Mouse (Mus musculus) hindbrain, embryonic 15.5 days (tissue): ENCODE measurements at regions not wholly inside any gene's neighbourhood (a gene's known extent, or its start where the extent isn't known, plus 50 kb on each side); places are given as distances from the start of the nearest gene placed in this dataset.

Experiments used
- ATAC-seq: fragments of 200-750 bp; cut with Nextera tagmentation; 2 replicates; pipeline ENCODE4 v1.8.0; 2017; ENCODE audit warnings: low read depth, moderate number of reproducible peaks, moderate TSS enrichment; ENCODE audit not compliant: low FRiP score
- H3K27ac ChIP-seq: fragments of 300-500 bp; sonication (generic); replicated peaks from 2 replicates; pipeline ENCODE4 v1.5.1; 2015; ENCODE audit warnings: mild to moderate bottlenecking, inconsistent platforms
- H3K27me3 ChIP-seq: fragments of 300-500 bp; sonication (generic); 2 replicates; pipeline ENCODE4 v1.6.1; 2015; ENCODE audit warnings: control low read depth, inconsistent platforms
- H3K36me3 ChIP-seq: fragments of 300-500 bp; sonication (generic); 2 replicates; pipeline ENCODE4 v1.6.1; 2015; ENCODE audit warnings: control low read depth, inconsistent platforms
- H3K4me1 ChIP-seq: fragments of 300-500 bp; sonication (generic); replicated peaks from 2 replicates; pipeline ENCODE4 v1.6.1; 2015; ENCODE audit warnings: control low read depth, inconsistent platforms
- H3K4me2 ChIP-seq: fragments of 300-500 bp; sonication (generic); 2 replicates; pipeline ENCODE4 v1.6.1; 2015; ENCODE audit warnings: moderate library complexity, mild to moderate bottlenecking, inconsistent platforms
- H3K4me3 ChIP-seq: fragments of 300-500 bp; sonication (generic); 2 replicates; pipeline ENCODE4 v1.5.1; 2015; ENCODE audit warnings: mild to moderate bottlenecking, inconsistent platforms
- H3K9ac ChIP-seq: fragments of 300-500 bp; sonication (generic); 2 replicates; pipeline ENCODE4 v1.6.1; 2015; ENCODE audit warnings: inconsistent platforms
- H3K9me3 ChIP-seq: fragments of 300-500 bp; sonication (generic); 2 replicates; pipeline ENCODE4 v1.6.1; 2016; ENCODE audit warnings: control low read depth, inconsistent platforms
- WGBS: fragments of 180-500 bp; shearing (Covaris S2); methylation state at CpG from one replicate; pipeline ENCODE4 v1.1.7; 2015; 5-methylcytosine and 5-hydroxymethylcytosine counted together

GRCm38 (mm10) chr13:113736468-113736867, 57.8 kb upstream of the Arl15 start:
- H3K4me3 ChIP-seq, result no peak overlapping the region
- WGBS, result 70% methylated on average over 13 of the region's 13 CpGs
- no peaks in the 10 kb centered on the region for H3K27me3 ChIP-seq
- no peak for ATAC-seq
- H3K4me2 ChIP-seq, result no peak overlapping the region
- H3K9me3 ChIP-seq, result no peaks in the 10 kb centered on the region
- H3K27ac ChIP-seq, result no peak overlapping the region
- no peaks in the 10 kb centered on the region for H3K36me3 ChIP-seq
- H3K4me1 ChIP-seq, result peaks cover 26% of the 10 kb centered on the region
- no peak overlapping the region for H3K9ac ChIP-seq

- no peak for ATAC-seq
- Histone ChIP-seq H3K36me3 (no peaks in the 10 kb centered on the region), H3K9me3 (no peaks in the 10 kb centered on the region), H3K9ac (no peak overlapping the region), H3K27me3 (no peaks in the 10 kb centered on the region), H3K27ac (0 out of 2 replicates have a peak overlapping the region, but pooled peaks have one; percentile 38), H3K4me2 (no peak overlapping the region), H3K4me1 (peaks cover 26% of the 10 kb centered on the region), H3K4me3 (no peak overlapping the region)
- WGBS, result 47% methylated on average over 18 of the region's 18 CpGs
These were observed 58.6 kb upstream of the Arl15 start for GRCm38 (mm10) chr13:113735611-113736285.

GRCm38 (mm10) chr13:113734134-113734794, 60.0 kb upstream of the Arl15 start:
- H3K4me1 ChIP-seq, result peaks cover 26% of the 10 kb centered on the region
- no peak overlapping the region for H3K4me3 ChIP-seq
- H3K4me2 ChIP-seq, result peak overlapping the region; percentile 27; the same call in 1 of the 2 replicates
- 14% methylated on average over 5 of the region's 5 CpGs for WGBS
- H3K36me3 ChIP-seq, result no peaks in the 10 kb centered on the region
- no peaks in the 10 kb centered on the region for H3K27me3 ChIP-seq
- peak; percentile 91 for ATAC-seq
- H3K27ac ChIP-seq, result peak overlapping the region; percentile 83
- no peaks in the 10 kb centered on the region for H3K9me3 ChIP-seq
- no peak overlapping the region for H3K9ac ChIP-seq

GRCm38 (mm10) chr13:113733734-113734133, 60.6 kb upstream of the Arl15 start:
- H3K27ac ChIP-seq, result peak overlapping the region; percentile 83
- no peak overlapping the region for H3K4me3 ChIP-seq
- no peaks in the 10 kb centered on the region for H3K36me3 ChIP-seq
- WGBS, result 51% methylated on average over 2 of the region's 2 CpGs
- peaks cover 26% of the 10 kb centered on the region for H3K4me1 ChIP-seq
- ATAC-seq, result 0 out of 2 replicates have a peak, but pooled peaks have one; percentile 3
- H3K9me3 ChIP-seq, result no peaks in the 10 kb centered on the region
- H3K27me3 ChIP-seq, result no peaks in the 10 kb centered on the region
- peak overlapping the region; percentile 27; the same call in 1 of the 2 replicates for H3K4me2 ChIP-seq
- H3K9ac ChIP-seq, result no peak overlapping the region

DNA sequence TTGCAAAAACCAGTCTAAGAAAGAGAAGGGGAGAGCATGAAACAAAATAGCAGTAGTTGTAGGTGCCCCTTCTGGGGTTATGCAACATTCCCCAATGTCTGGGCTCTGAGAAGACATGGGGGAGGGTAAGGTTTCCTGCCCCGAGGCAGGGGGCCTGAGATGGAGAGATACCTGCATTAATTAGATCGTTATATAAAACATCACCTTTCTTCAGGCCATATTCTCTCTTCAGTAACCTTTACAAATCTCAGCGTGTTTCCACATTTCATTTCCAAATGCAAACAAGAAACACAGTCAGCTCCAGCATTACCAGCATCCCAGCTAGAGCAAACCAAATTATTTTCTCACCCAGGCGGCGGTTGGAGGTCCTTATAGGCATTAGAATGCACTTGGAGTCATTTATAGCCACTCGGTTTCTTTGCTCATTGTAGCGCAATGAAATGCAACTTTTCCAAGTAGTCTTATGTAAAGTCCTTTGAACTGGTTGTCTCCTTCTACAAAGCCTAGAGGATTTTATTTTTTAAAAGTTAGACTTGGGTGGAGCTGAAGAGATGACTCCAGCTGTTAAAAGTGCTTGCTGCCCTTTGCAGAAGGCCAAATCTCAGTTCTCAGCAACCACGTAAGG, 63.4 kb upstream of the Arl15 start:
- whole genome bisulfite sequencing, result 30% methylated on average over 8 of the region's 8 CpGs
- Histone ChIP-seq H3K27ac (no peak overlapping the region), H3K4me2 (no peak overlapping the region)

DNA sequence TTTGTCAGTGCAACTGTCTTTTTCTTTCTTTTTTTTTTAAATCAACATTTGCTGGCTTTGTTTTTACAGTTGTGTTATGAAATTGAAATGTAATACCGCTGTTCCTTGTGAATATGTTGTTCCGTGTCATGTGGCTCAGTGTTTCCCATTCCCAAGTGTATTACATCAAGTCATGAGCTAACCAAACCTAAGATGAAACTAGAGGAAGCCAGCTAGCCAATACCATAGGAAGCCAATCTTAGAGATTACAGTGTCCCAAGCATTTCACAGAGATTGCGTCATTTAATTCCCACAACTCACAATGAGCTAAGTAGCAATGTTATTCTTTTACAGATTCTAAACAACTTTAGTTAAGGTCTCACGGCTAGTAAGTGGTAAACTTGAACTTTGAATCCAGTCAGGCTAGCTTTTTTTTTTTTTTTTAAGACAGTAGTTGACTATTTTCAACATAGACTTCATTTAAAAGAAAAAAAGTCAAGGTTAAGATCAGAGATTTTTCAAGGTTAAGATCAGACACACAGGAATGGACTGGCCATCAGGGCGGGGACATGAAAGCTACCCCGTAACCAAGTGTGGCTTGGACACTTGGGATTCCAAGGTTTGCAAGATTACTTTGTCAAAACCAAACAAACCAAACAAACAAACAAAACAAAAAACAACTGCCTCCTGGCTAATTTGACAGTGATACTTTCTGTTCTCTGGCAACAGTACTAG, 64.1 kb upstream of the Arl15 start:
- H3K9ac ChIP-seq, result no peak overlapping the region
- no peak overlapping the region for H3K27ac ChIP-seq
- H3K27me3 ChIP-seq, result no peaks in the 10 kb centered on the region
- no peaks in the 10 kb centered on the region for H3K9me3 ChIP-seq
- WGBS, result 90% methylated on average over 6 of the region's 6 CpGs
- H3K4me3 ChIP-seq, result no peak overlapping the region
- no peaks in the 10 kb centered on the region for H3K36me3 ChIP-seq
- peaks cover 25% of the 10 kb centered on the region for H3K4me1 ChIP-seq
- no peak for ATAC-seq
- no peak overlapping the region for H3K4me2 ChIP-seq

More for the DNA sequence above, 63.4 kb upstream of the Arl15 start:
- H3K4me1 ChIP-seq, result peaks cover 26% of the 10 kb centered on the region
- no peak for ATAC-seq
- no peaks in the 10 kb centered on the region for H3K27me3 ChIP-seq
- H3K9me3 ChIP-seq, result no peaks in the 10 kb centered on the region
- H3K36me3 ChIP-seq, result no peaks in the 10 kb centered on the region
- H3K4me3 ChIP-seq, result no peak overlapping the region
- no peak overlapping the region for H3K9ac ChIP-seq

DNA sequence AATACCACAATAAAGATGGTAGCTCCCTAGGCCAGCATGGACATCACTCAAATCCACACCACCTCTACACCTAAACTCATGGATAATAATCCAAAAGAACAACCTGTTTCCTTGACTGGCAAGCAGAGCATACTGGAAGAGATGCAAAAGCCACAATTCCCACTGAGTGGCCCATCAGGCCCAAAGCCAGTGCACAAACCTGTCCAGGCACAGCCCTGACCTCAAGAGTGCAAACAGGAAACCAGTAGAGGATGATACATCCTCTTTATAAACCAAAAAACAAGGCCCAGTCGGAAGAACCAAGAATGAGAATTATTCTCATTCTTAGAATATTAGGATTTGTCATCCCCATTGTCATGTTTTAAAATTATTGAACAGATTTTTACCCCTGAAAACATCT, 64.7 kb upstream of the Arl15 start:
- Histone ChIP-seq H3K9ac (no peak overlapping the region), H3K4me3 (no peak overlapping the region), H3K36me3 (no peaks in the 10 kb centered on the region), H3K27ac (no peak overlapping the region), H3K4me1 (peaks cover 21% of the 10 kb centered on the region), H3K4me2 (no peak overlapping the region), H3K9me3 (no peaks in the 10 kb centered on the region), H3K27me3 (no peaks in the 10 kb centered on the region)
- ATAC-seq, result no peak
- WGBS, result 92% methylated on average over 1 of the region's 1 CpGs

- Histone ChIP-seq H3K9me3 (no peaks in the 10 kb centered on the region), H3K4me1 (peaks cover 7% of the 10 kb centered on the region; the same call in 1 of the 2 replicates), H3K27me3 (no peaks in the 10 kb centered on the region), H3K27ac (no peak overlapping the region), H3K9ac (no peak overlapping the region), H3K36me3 (no peaks in the 10 kb centered on the region), H3K4me3 (no peak overlapping the region), H3K4me2 (no peak overlapping the region)
- WGBS, result 45% methylated on average over 5 of the region's 5 CpGs
- ATAC-seq, result no peak
These were observed 64.6 kb upstream of the Hspb3 start for GRCm38 (mm10) chr13:113728111-113728510.

- Histone ChIP-seq H3K9ac (no peak overlapping the region), H3K36me3 (no peaks in the 10 kb centered on the region), H3K4me1 (peaks cover 5% of the 10 kb centered on the region; the same call in 1 of the 2 replicates), H3K4me2 (no peak overlapping the region), H3K9me3 (no peaks in the 10 kb centered on the region), H3K27ac (peak overlapping the region; percentile 39; the same call in 1 of the 2 replicates), H3K4me3 (no peak overlapping the region), H3K27me3 (no peaks in the 10 kb centered on the region)
- ATAC-seq, result peak; percentile 87
- WGBS, result 65% methylated on average over 6 of the region's 6 CpGs
These were observed 61.7 kb upstream of the Hspb3 start for GRCm38 (mm10) chr13:113724881-113725837.

DNA sequence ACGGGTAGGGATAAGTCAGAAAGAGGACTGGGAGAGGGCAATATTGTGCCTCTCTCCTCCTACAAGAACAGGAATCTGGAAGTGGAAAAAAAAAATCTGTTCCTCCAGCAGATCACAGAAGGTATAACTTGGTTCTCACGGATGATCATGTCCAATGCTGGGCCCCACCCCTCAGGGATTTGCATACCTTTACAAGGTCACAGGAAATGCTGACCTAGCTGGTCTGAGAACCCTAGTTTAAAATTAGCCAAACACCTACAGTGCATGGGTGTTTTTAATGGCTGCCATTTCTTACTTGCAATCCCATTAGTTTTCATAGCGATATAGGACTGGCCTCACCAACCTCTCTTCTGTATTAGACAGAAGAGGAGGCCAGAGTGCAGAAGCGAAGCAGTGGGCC, 51.8 kb upstream of the Hspb3 start:
- ATAC-seq, result no peak
- Histone ChIP-seq H3K4me3 (no peak overlapping the region), H3K4me1 (no peaks in the 10 kb centered on the region), H3K9me3 (no peaks in the 10 kb centered on the region), H3K27ac (no peak overlapping the region), H3K36me3 (no peaks in the 10 kb centered on the region), H3K27me3 (no peaks in the 10 kb centered on the region), H3K9ac (no peak overlapping the region), H3K4me2 (no peak overlapping the region)
- 89% methylated on average over 4 of the region's 4 CpGs for WGBS

DNA sequence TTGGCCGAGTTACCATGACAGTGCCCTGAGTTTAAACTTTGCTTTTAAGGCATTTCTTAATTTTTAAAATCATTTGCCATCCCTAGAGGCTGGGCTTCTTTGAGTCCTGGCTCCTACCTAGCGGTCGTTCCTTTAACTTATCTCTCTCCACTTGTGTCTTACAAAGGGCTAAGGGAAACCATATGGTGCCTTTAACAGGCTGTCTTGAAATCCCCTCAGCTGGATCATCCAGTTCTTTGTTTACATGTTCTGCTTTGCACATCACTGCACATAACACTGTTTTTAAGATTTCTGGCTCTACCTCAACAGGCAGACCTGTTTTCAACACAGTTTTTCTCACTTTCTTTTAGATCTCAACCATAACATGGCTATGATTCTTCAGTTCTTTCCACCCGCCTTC, 50.4 kb upstream of the Hspb3 start:
- 72% methylated on average over 4 of the region's 4 CpGs for WGBS
- H3K36me3 ChIP-seq, result no peaks in the 10 kb centered on the region
- no peaks in the 10 kb centered on the region for H3K27me3 ChIP-seq
- no peak overlapping the region for H3K4me3 ChIP-seq
- no peaks in the 10 kb centered on the region for H3K9me3 ChIP-seq
- no peaks in the 10 kb centered on the region for H3K4me1 ChIP-seq
- no peak overlapping the region for H3K27ac ChIP-seq
- ATAC-seq, result no peak
- no peak overlapping the region for H3K9ac ChIP-seq
- no peak overlapping the region for H3K4me2 ChIP-seq
